Mouse (Mus musculus) heart, adult 8-10 months (tissue): ENCODE data around the gene Sult2a7. TPM values are rescaled to one million over a fixed set of nuclear protein-coding genes. Genes with fewer than 3 reads are reported as not detected.

ENCODE experiments used
- DNase-seq: peaks from one replicate; pipeline ENCODE4 v3.0.0; 2022; ENCODE audit warnings: low spot score
- total RNA-seq, 4 experiments: library from RNA; stranded (reverse); gene quantifications; 2 replicates each; pipeline ENCODE4 v1.2.4; 2022

Sult2a7 gene
- total RNA-seq: not detected

GRCm38 (mm10) chr7:14494130-14494529 is at the start of gene Sult2a7:
TSS of gene Sult2a7 (minus strand) at chr7:14494230.
- DNase-seq: no peak

- no peak for DNase-seq
These were observed 31.2 kb upstream of the Sult2a7 start for GRCm38 (mm10) chr7:14525280-14525679.

GRCm38 (mm10) chr7:14522636-14523035 is 28.6 kb upstream of the Sult2a7 start:
- no peak for DNase-seq

- no peak for DNase-seq
These were observed 24.3 kb upstream of the Sult2a7 start for GRCm38 (mm10) chr7:14518301-14518700.

- DNase-seq: no peak
These were observed 1.1 kb downstream of the Sult2a7 start for GRCm38 (mm10) chr7:14492886-14493285.

GRCm38 (mm10) chr7:14446534-14446933 is 47.5 kb downstream of the Sult2a7 start, which contains the start of gene Sult2a8:
TSS of gene Sult2a8 (minus strand) at chr7:14446769.
- DNase-seq: no peak

- DNase-seq: no peak
These were observed 54.4 kb downstream of the Sult2a7 start for GRCm38 (mm10) chr7:14439581-14439980.

- DNase-seq: no peak
These were observed 55.5 kb downstream of the Sult2a7 start for GRCm38 (mm10) chr7:14438484-14438883.

- DNase-seq: no peak
These were observed 56.0 kb downstream of the Sult2a7 start for GRCm38 (mm10) chr7:14438029-14438428.

Other genes starting within 250 kb of the Sult2a7 start
- not detected for gene Sult2a6, start 239.4 kb downstream of the Sult2a7 start, total RNA-seq
- gene Obox8, start 160.7 kb downstream of the Sult2a7 start, total RNA-seq: not detected
- not detected for gene Sult2a8, start 47.5 kb downstream of the Sult2a7 start, total RNA-seq
- gene Vmn1r90, start 69.3 kb upstream of the Sult2a7 start, total RNA-seq: under 1 TPM in 2 of 4 experiments, not detected in 2; 0.03 to 0.19 TPM
- gene Obox7, start 165.3 kb upstream of the Sult2a7 start, total RNA-seq: not detected